Mouse (Mus musculus) fat pad, adult 2 months (tissue): ENCODE results near the gene Fkbp10.

Experiments
- DNase-seq: peaks from one replicate; pipeline ENCODE4 v3.0.0-alpha.2; 2011; ENCODE audit warnings: low read depth, low spot score; ENCODE audit errors: extremely low read depth

The Fkbp10 gene

GRCm38 (mm10) chr11:100408835-100409462 lies 6.5 kb upstream of the Fkbp10 start:
- DNase-seq: no peak

DNA sequence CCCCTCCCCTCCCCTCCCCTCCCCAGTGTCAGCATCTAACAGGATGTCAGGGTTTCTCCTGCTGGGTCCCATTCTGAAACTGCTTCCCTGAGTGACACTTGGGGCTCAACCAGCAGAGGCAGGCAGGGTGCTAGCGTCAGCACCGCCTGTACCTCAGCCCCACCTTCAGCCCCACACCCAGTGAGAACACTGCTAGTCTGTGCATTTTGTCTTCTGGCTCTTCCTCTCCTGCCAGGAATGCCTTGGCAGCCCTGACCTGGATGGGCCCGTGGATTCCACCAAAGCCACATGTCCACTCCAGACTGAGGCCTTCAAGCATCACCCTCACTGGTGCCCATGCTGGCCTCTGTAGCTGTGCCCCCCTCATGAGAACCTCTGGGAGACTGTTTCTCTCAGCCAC lies 5.8 kb upstream of the Fkbp10 start:
- no peak for DNase-seq

DNA sequence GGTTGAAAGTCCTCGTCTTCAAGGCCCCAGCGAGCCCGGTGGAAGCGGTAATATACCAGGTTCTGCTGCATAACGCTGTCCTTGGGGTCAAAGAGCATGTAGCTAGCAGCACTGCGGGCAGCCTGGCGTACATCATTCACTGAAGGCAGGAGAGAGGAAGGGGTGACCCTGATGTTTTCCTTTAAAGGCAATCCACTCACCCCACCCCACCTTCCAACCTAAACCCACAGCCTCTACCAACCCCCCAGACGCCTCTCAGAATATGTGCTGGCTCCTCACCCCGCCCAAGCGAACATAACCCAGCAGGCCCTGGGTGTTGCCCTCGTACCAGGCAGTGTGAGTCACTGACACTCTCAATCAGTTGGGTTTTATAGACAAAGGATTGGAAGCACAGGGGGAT lies 3.8 kb upstream of the Fkbp10 start:
- DNase-seq: no peak

DNA sequence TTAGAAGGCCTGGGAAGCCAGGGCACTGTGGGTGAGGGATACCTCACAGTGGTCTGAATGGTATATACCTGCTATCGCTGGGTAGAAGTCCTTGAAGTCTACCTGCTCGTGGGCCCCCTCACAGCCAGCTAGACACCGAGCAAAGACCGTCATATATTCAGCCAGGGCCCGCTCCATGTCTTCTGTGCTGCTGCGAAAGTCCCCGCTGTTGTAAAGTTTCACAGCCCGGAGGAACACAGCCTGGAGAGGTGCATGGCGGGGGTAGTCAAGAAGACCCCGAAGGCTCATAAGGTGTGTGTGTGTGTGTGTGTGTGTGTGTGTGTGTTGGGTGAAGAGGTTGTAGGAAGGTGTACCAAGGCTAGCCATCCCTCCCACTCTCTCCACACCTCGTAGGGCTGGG lies 2.0 kb upstream of the Fkbp10 start:
- no peak for DNase-seq

- no peak for DNase-seq
These were observed 1.2 kb upstream of the Fkbp10 start, which contains the start of gene P3h4 for GRCm38 (mm10) chr11:100414021-100414913. TSS of gene P3h4 (minus strand) at chr11:100414836.

GRCm38 (mm10) chr11:100421537-100421936 lies 6.0 kb downstream of the Fkbp10 start:
- DNase-seq: no peak

GRCm38 (mm10) chr11:100423836-100424235 lies 8.3 kb downstream of the Fkbp10 start:
- no peak for DNase-seq

DNA sequence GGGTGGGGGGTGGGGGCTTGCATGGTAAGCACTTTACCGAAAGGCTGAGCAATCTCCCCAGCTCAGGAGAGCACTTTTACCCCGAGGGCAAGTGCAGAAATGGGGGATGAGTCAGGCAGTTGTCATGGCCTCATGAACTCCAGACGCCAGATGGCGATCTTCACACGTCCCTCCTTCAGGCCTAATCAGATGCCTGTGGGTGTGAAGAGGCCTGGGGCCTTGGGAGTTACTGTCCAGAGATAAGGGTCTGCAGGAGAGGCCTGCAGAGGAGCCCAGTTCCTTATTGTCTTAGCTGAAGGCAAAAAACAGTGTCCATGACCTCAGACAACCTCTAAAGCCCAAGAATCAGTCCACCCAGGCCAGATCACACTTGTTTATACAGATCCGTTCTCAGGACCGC lies 10.4 kb downstream of the Fkbp10 start:
- no peak for DNase-seq

GRCm38 (mm10) chr11:100426820-100427219 lies 11.3 kb downstream of the Fkbp10 start:
- no peak for DNase-seq

DNA sequence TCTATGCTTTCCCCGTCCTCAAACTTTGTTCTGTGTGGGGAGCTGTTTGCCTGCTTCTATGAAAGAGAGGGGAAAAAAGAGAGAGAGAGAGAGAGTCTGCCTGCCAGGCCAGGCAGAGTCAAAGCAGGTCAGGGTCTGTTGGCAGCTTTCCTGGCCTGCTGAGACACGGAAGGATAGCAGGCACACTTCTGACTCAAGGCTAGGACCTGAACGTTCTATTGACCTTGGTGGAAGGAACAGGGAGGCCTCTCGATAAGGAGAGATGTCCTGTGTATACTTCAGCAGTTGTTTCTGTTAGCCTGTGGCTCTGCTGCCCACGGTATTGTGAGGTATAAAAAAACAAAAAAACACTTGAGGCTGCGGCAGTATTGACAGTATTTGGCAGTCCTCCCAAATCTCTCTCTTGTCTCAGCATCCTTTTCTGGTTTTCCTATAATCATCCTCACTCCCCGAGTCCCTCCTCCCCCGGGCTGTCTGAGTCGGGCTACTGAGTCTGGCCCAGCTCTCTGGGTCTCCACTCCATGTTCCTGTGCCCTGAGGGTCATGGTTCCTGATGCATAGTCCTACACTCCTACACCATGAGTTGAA lies 13.2 kb downstream of the Fkbp10 start:
- no peak for DNase-seq

DNA sequence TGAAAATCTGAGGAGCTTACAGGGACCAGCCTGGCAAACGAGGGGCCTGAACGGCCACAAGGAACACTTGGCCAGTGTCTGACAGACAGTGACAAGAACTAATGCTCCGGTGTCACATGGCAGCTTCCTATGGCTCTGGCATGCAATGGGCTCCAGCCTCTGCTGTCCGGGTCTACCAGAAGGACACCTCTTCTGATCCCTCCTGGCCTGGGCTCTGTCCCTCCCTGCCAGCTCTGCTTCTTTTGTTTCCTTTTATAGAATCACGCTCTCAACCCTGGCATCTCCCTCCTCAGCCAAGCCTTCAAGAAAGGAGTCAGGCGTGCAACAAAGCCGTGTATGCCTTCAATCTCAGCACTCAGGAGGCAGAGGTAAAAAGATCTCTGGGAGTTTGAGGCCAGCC lies 14.6 kb downstream of the Fkbp10 start:
- DNase-seq: no peak

DNA sequence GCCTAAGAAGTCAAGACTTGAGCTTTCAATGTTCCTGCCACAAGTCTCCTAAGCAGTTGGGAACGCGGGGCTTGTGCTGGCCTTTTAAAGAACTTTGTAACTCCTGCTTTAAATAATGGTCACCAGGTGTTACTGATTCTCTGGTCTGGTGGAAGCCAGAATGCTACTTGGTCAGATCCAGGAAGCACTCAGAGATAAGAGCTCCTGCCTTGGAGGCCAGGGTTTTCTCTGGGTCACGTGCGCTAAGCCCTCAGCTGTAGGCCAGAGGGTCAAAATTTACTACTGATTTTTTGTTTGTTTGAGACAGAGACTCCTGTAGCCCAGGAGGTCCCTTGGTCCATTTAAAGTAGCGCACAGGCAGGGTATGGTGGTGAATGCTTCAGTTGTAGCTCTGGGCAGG lies 16.5 kb downstream of the Fkbp10 start:
- no peak for DNase-seq

DNA sequence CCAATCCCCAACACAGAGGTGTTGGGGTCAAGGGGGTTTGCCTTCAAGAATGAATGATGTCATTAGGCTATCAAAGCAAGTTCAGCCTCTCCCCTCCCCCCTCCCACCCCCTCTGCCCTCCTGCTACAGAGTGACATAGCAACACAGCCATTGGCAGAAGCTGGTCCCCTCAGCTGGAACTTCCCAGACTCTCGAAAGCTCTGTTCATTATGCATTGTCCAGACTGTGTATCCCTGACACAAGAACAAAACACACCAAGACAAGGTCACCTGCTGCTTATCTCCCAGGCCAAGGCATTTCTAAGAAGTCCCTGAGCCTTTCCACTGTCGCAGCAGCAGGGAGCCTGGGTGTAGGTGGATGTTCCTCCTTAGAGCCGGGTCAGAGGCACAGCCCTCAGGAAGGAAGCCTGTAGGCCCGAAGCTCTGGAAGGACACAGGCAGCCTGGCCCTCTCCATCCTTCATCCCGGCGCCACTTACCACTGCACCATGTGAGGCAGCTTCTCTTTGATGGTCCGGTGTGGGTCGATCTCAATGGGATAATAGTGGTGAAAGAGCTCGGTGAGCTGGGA lies 20.3 kb downstream of the Fkbp10 start:
- DNase-seq: no peak

DNA sequence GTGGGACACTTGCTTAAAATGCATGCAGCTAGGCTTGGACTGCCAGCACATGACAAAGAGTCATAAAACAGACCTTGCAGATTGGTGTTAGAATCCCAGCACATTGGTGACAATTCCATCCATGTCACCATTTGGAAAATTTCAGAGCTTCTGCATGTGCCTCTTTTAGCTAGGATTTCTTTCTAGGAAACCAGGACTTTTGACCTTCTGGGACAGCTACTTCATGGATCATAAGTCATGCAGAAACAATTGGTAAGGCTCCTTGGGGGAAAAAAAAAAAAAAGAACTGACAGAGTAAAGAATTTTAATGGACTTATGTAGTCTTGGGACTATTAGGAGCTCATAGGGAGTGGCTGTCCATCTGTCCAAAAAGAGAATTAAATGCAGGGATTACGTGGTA lies 22.4 kb downstream of the Fkbp10 start:
- DNase-seq: no peak

- DNase-seq: no peak
These were observed 25.4 kb downstream of the Fkbp10 start for GRCm38 (mm10) chr11:100440691-100441522.

GRCm38 (mm10) chr11:100441797-100442196 lies 26.3 kb downstream of the Fkbp10 start, which contains the start of the genes Nt5c3b and Klhl10:
TSS of gene Nt5c3b (minus strand) at chr11:100441808.
TSS of gene Klhl10 (plus strand) at chr11:100441917.
- DNase-seq: no peak

DNA sequence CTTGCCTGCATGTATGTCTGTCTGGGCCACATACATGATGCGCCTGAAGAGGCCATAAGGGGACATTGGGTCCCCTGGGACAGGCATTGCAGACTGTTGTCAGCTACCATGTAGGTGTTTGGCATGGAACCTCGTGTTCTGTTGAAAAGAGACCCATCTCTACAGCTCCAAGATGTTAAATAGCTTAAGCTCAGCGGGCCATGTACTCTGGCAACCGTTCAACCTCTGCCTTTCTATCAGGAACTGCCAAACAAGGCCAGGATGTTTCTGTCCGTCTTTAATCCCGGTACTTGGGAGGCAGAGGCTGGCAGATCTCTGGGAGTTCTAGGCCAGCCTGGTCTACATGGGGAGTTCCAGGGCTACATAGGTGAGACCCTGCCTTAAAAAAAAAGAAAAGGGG lies 27.1 kb downstream of the Fkbp10 start:
- DNase-seq: no peak

DNA sequence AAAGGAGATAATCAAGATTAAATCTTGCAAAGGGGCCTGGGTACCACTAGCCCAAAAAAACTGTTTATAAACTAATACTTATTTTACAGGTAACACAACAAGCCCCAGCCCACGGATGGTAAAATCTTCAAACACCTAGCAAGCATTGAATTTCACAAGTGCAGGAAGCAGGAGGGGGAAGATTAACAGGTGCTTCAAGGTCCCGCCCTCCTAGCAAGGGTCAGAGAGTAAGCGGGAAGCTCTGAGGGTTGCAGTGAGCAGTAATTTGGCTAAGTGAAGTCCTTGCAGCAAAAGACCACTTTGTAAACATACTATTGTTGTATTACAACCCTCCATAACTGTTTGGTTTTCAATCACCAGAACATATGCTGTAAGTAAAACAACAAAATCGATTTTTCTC lies 41.8 kb downstream of the Fkbp10 start:
- no peak for DNase-seq

GRCm38 (mm10) chr11:100457711-100458110 lies 42.2 kb downstream of the Fkbp10 start:
- no peak for DNase-seq

GRCm38 (mm10) chr11:100462699-100463098 lies 47.2 kb downstream of the Fkbp10 start:
- no peak for DNase-seq
